Mouse (Mus musculus) neural tube, embryonic 11.5 days (tissue): ENCODE results near the gene Zdhhc7. TPM values are rescaled to one million over a fixed set of nuclear protein-coding genes. Genes with fewer than 3 reads are reported as not detected.
A peak's percentile ranks its signal among the peaks of the same experiment; 100 is the strongest.

Source experiments
- ATAC-seq: fragments of 200-750 bp; cut with Nextera tagmentation; 2 replicates; pipeline ENCODE4 v1.8.0; 2017; ENCODE audit warnings: moderate number of reproducible peaks, mild to moderate bottlenecking, moderate TSS enrichment, moderate library complexity; ENCODE audit not compliant: insufficient read depth, low FRiP score, low TSS enrichment
- DNase-seq: peaks from one replicate; pipeline ENCODE4 v3.0.0-alpha.2; 2015; ENCODE audit warnings: low spot score
- H3K27ac ChIP-seq: fragments of 300-500 bp; sonication (generic); 2 replicates; pipeline ENCODE4 v1.5.1; 2014; ENCODE audit warnings: low read depth, mild to moderate bottlenecking, low read length
- H3K27me3 ChIP-seq: fragments of 300-500 bp; sonication (generic); 2 replicates; pipeline ENCODE4 v1.6.1; 2014; ENCODE audit warnings: mild to moderate bottlenecking, low read length, mixed read lengths; ENCODE audit not compliant: control insufficient read depth, insufficient read depth
- H3K36me3 ChIP-seq: fragments of 300-500 bp; sonication (generic); 2 replicates; pipeline ENCODE4 v1.6.1; 2014; ENCODE audit warnings: mild to moderate bottlenecking, low read length, moderate library complexity, mixed read lengths; ENCODE audit not compliant: control insufficient read depth, insufficient read depth
- H3K4me1 ChIP-seq: fragments of 300-500 bp; sonication (generic); 2 replicates; pipeline ENCODE4 v1.6.1; 2014; ENCODE audit warnings: low read length, mixed read lengths; ENCODE audit not compliant: control insufficient read depth, insufficient read depth
- H3K4me2 ChIP-seq: fragments of 300-500 bp; sonication (generic); 2 replicates; pipeline ENCODE4 v1.6.1; 2014; ENCODE audit warnings: low read depth, mild to moderate bottlenecking, moderate library complexity
- H3K4me3 ChIP-seq: fragments of 300-500 bp; sonication (generic); 2 replicates; pipeline ENCODE4 v1.5.1; 2014; ENCODE audit warnings: low read depth, low read length
- H3K9ac ChIP-seq: fragments of 300-500 bp; sonication (generic); 2 replicates; pipeline ENCODE4 v1.6.1; 2014; ENCODE audit warnings: mild to moderate bottlenecking, low read length
- H3K9me3 ChIP-seq: fragments of 300-500 bp; sonication (generic); 2 replicates; pipeline ENCODE4 v1.6.1; 2016; ENCODE audit warnings: low read length; ENCODE audit not compliant: control insufficient read depth
- WGBS: fragments of 180-500 bp; shearing (Covaris S2); extraction: QIAGEN DNeasy Blood & Tissue Kit; methylation state at CpG from one replicate; pipeline ENCODE4 v1.1.7; 2014; 5-methylcytosine and 5-hydroxymethylcytosine counted together
- polyA plus RNA-seq: library from polyadenylated mRNA; unstranded; fragments of >200 nt; fragmentation: Nextera tagmentation; extraction: Ambion mirVana; gene quantifications from 2 replicates; pipeline ENCODE4 v1.2.1, GENCODE M21; 2014

Gene Zdhhc7
- polyA plus RNA-seq, 1 experiment from 2014 or later, result 33.9 TPM

GRCm38 (mm10) chr8:120119429-120119828 is 18.1 kb upstream of the Zdhhc7 start:
- no peaks in the 10 kb centered on the region for H3K9me3 ChIP-seq
- H3K4me1 ChIP-seq, result 0 out of 2 replicates have a peak, but pooled peaks cover under 1% of the 10 kb centered on the region
- DNase-seq (no peak), ATAC-seq (no peak)
- H3K27ac ChIP-seq, result no peak overlapping the region
- WGBS, result 76% methylated on average over 3 of the region's 3 CpGs
- no peak overlapping the region for H3K9ac ChIP-seq
- no peaks in the 10 kb centered on the region for H3K36me3 ChIP-seq
- peaks cover 12% of the 10 kb centered on the region for H3K27me3 ChIP-seq
- no peak overlapping the region for H3K4me2 ChIP-seq
- H3K4me3 ChIP-seq, result no peak overlapping the region

- Histone ChIP-seq H3K4me1 (0 out of 2 replicates have a peak, but pooled peaks cover 2% of the 10 kb centered on the region), H3K27me3 (peaks cover 15% of the 10 kb centered on the region), H3K36me3 (no peaks in the 10 kb centered on the region), H3K4me3 (no peak overlapping the region), H3K27ac (no peak overlapping the region), H3K9me3 (no peaks in the 10 kb centered on the region), H3K9ac (no peak overlapping the region), H3K4me2 (no peak overlapping the region)
- ATAC-seq (no peak), DNase-seq (no peak)
- WGBS, result 86% methylated on average over 5 of the region's 5 CpGs
Observed at GRCm38 (mm10) chr8:120118847-120119246, 17.6 kb upstream of the Zdhhc7 start.

- no peaks in the 10 kb centered on the region for H3K36me3 ChIP-seq
- no peak overlapping the region for H3K9ac ChIP-seq
- H3K27ac ChIP-seq, result no peak overlapping the region
- H3K27me3 ChIP-seq, result peaks cover 15% of the 10 kb centered on the region
- peaks cover 4% of the 10 kb centered on the region for H3K4me1 ChIP-seq
- H3K4me2 ChIP-seq, result no peak overlapping the region
- 89% methylated on average over 9 of the region's 9 CpGs for WGBS
- no peaks in the 10 kb centered on the region for H3K9me3 ChIP-seq
- DNase-seq (no peak), ATAC-seq (no peak)
- H3K4me3 ChIP-seq, result no peak overlapping the region
Observed at GRCm38 (mm10) chr8:120118162-120118561, 16.9 kb upstream of the Zdhhc7 start.

- H3K4me1 ChIP-seq, result peaks cover 5% of the 10 kb centered on the region
- no peak overlapping the region for H3K9ac ChIP-seq
- DNase-seq, result no peak
- no peak overlapping the region for H3K4me3 ChIP-seq
- WGBS, result 69% methylated on average over 7 of the region's 7 CpGs
- no peak overlapping the region for H3K4me2 ChIP-seq
- no peak for ATAC-seq
- no peaks in the 10 kb centered on the region for H3K36me3 ChIP-seq
- H3K27me3 ChIP-seq, result peaks cover 15% of the 10 kb centered on the region
- H3K9me3 ChIP-seq, result no peaks in the 10 kb centered on the region
- H3K27ac ChIP-seq, result no peak overlapping the region
Observed at GRCm38 (mm10) chr8:120116600-120116999, 15.3 kb upstream of the Zdhhc7 start.

- H3K36me3 ChIP-seq, result no peaks in the 10 kb centered on the region
- peak overlapping the region; percentile 66 for H3K9ac ChIP-seq
- peaks cover 5% of the 10 kb centered on the region for H3K4me1 ChIP-seq
- DNase-seq (peak; percentile 40), ATAC-seq (peak; percentile 49)
- peak overlapping the region; percentile 51 for H3K27ac ChIP-seq
- no peaks in the 10 kb centered on the region for H3K9me3 ChIP-seq
- H3K27me3 ChIP-seq, result peaks cover 15% of the 10 kb centered on the region
- WGBS, result 2% methylated on average over 45 of the region's 46 CpGs
- H3K4me2 ChIP-seq, result peak overlapping the region; percentile 82
- H3K4me3 ChIP-seq, result peak overlapping the region; percentile 59
Observed at GRCm38 (mm10) chr8:120114315-120114841, 13.1 kb upstream of the Zdhhc7 start.

- Histone ChIP-seq H3K27ac (peak within 1 kb of the TSS; percentile 67), H3K4me3 (peak within 1 kb of the TSS; percentile 59), H3K4me1 (peaks cover 5% of the 10 kb centered on the region), H3K36me3 (no peaks in the 10 kb centered on the region), H3K9me3 (no peaks in the 10 kb centered on the region), H3K27me3 (peaks cover 15% of the 10 kb centered on the region), H3K9ac (peak within 1 kb of the TSS; percentile 66), H3K4me2 (peak within 1 kb of the TSS; percentile 83)
- DNase-seq, result peak; percentile 100
- WGBS, result under 1% methylated on average over 56 of the region's 61 CpGs
- ATAC-seq, result peak; percentile 94
Observed at GRCm38 (mm10) chr8:120113758-120114255, 12.5 kb upstream of the Zdhhc7 start, which contains the start of gene 6430548M08Rik. Gene 6430548M08Rik, plus strand, starts transcription at chr8:120114152.

GRCm38 (mm10) chr8:120113306-120113705 is 12.0 kb upstream of the Zdhhc7 start:
- ATAC-seq (peak; percentile 20; the same call in 1 of the 2 replicates), DNase-seq (no peak)
- Histone ChIP-seq H3K9me3 (no peaks in the 10 kb centered on the region), H3K4me1 (peaks cover 5% of the 10 kb centered on the region), H3K27ac (peak overlapping the region; percentile 67), H3K36me3 (no peaks in the 10 kb centered on the region), H3K4me2 (peak overlapping the region; percentile 83), H3K9ac (peak overlapping the region; percentile 57), H3K27me3 (peaks cover 15% of the 10 kb centered on the region), H3K4me3 (peak overlapping the region; percentile 59)
- WGBS, result 4% methylated on average over 10 of the region's 10 CpGs

GRCm38 (mm10) chr8:120112535-120112934 is 11.3 kb upstream of the Zdhhc7 start:
- Histone ChIP-seq H3K4me2 (no peak overlapping the region), H3K27me3 (peaks cover 15% of the 10 kb centered on the region), H3K27ac (no peak overlapping the region), H3K9ac (no peak overlapping the region), H3K4me1 (peaks cover 5% of the 10 kb centered on the region), H3K9me3 (no peaks in the 10 kb centered on the region), H3K4me3 (no peak overlapping the region), H3K36me3 (no peaks in the 10 kb centered on the region)
- no peak for ATAC-seq
- 82% methylated on average over 5 of the region's 5 CpGs for WGBS
- DNase-seq, result no peak

- Histone ChIP-seq H3K27me3 (peaks cover 15% of the 10 kb centered on the region), H3K9ac (no peak overlapping the region), H3K36me3 (no peaks in the 10 kb centered on the region), H3K9me3 (no peaks in the 10 kb centered on the region), H3K4me3 (no peak overlapping the region), H3K27ac (no peak overlapping the region), H3K4me1 (peaks cover 5% of the 10 kb centered on the region), H3K4me2 (no peak overlapping the region)
- ATAC-seq (no peak), DNase-seq (no peak)
- 77% methylated on average over 4 of the region's 4 CpGs for WGBS
Observed at GRCm38 (mm10) chr8:120111382-120111781, 10.1 kb upstream of the Zdhhc7 start.
